In genomic region chr9:115395511-115395910, GRCm38 (mm10) we compare ENCODE assay signal across 19 mouse cellular contexts.
A peak's percentile ranks its signal among the peaks of the same experiment; 100 is the strongest.
DNase-seq lines count a peak whose midpoint lies in the region; ATAC-seq lines count a peak whose summit lies in the region.
"Had no signal": no experiment of that assay in that cellular context is flagged by ENCODE, and none has a peak within 500 bp of the region (broad histone marks: within the 10 kb centered on the region; RNA-seq: fewer than 3 reads in every experiment).

No protein-coding gene starts in this region.

- ATAC-seq in granulocyte monocyte progenitor cell, adult 5-6 weeks (replicated peaks; ENCODE audit: poor library complexity, severe bottlenecking), result peak; percentile 57
- ATAC-seq in megakaryocyte progenitor cell, adult 5-6 weeks (replicated peaks; ENCODE audit: poor library complexity), result peak; percentile 57
- no peak for ATAC-seq in kidney, embryonic 16.5 days (ENCODE audit: low FRiP score, low TSS enrichment)
- no peak for ATAC-seq in hindbrain, embryonic 16.5 days
- no peak for ATAC-seq in forebrain, embryonic 14.5 days
- ATAC-seq: forebrain, embryonic 13.5 days; forebrain, embryonic 16.5 days had no signal

- WGBS in kidney, embryonic 16.5 days, result 93% methylated on average over 8 of the region's 8 CpGs
- 96% methylated on average over 8 of the region's 8 CpGs for WGBS in hindbrain, embryonic 16.5 days
- WGBS in forebrain, embryonic 14.5 days, result 93% methylated on average over 8 of the region's 8 CpGs

- H3K9ac ChIP-seq in kidney, embryonic 16.5 days (replicated peaks; ENCODE audit: low read length), result no peak overlapping the region
- H3K9ac ChIP-seq in hindbrain, embryonic 16.5 days (ENCODE audit: low read depth, low read length), result no peak overlapping the region
- H3K9ac ChIP-seq in forebrain, embryonic 14.5 days (ENCODE audit: low read length), result no peak overlapping the region
- H3K9ac ChIP-seq: embryonic facial prominence, embryonic 12.5 days; forebrain, embryonic 13.5 days had no signal

- H3K27ac ChIP-seq in kidney, embryonic 16.5 days (ENCODE audit: low read length), result no peak overlapping the region
- H3K27ac ChIP-seq in hindbrain, embryonic 16.5 days (ENCODE audit: low read depth, low read length), result no peak overlapping the region
- H3K27ac ChIP-seq in forebrain, embryonic 14.5 days (ENCODE audit: low read depth, low read length), result no peak overlapping the region
- H3K27ac ChIP-seq: embryonic facial prominence, embryonic 10.5 days; embryonic facial prominence, embryonic 12.5 days; forebrain, embryonic 13.5 days had no signal

- peak; percentile 44 for DNase-seq in splenic B cell, adult 2 months (ENCODE audit: low read depth, low spot score)
- no peak for DNase-seq in forebrain, embryonic 14.5 days (ENCODE audit: low spot score)
- DNase-seq: adrenal gland, adult 2 months; adrenal gland, postnatal 10 days; adrenal gland, postnatal 25 days; cerebellum, adult 11 months; cerebellum, adult 18-20 months; cerebellum, adult 8-10 months; cerebellum, adult 9-11 months; cerebellum, postnatal 14 days; cerebellum, postnatal 36 days had no signal

- H3K27me3 ChIP-seq in splenic B cell, adult 2 months (ENCODE audit: control insufficient read depth, insufficient read depth, low read length, poor library complexity, severe bottlenecking), result no peaks in the 10 kb centered on the region
- H3K27me3 ChIP-seq in kidney, embryonic 16.5 days (ENCODE audit: insufficient read depth, low read length), result no peaks in the 10 kb centered on the region
- no peaks in the 10 kb centered on the region for H3K27me3 ChIP-seq in hindbrain, embryonic 16.5 days (replicated peaks; ENCODE audit: control insufficient read depth, insufficient read depth, low read length)
- no peaks in the 10 kb centered on the region for H3K27me3 ChIP-seq in forebrain, embryonic 14.5 days (replicated peaks; ENCODE audit: control insufficient read depth, insufficient read depth, low read length)
- H3K27me3 ChIP-seq: forebrain, embryonic 13.5 days had no signal

- H3K4me3 ChIP-seq in kidney, embryonic 16.5 days (ENCODE audit: low read length), result no peak overlapping the region
- no peak overlapping the region for H3K4me3 ChIP-seq in hindbrain, embryonic 16.5 days (ENCODE audit: low read length)
- no peak overlapping the region for H3K4me3 ChIP-seq in forebrain, embryonic 14.5 days (ENCODE audit: low read depth, low read length)
- H3K4me3 ChIP-seq: embryonic facial prominence, embryonic 10.5 days; embryonic facial prominence, embryonic 12.5 days; forebrain, embryonic 13.5 days had no signal

- peaks cover 32% of the 10 kb centered on the region for H3K4me1 ChIP-seq in kidney, embryonic 16.5 days (ENCODE audit: insufficient read depth, low read length)
- peaks cover 9% of the 10 kb centered on the region for H3K4me1 ChIP-seq in hindbrain, embryonic 16.5 days (ENCODE audit: control insufficient read depth, insufficient read depth, low read depth, low read length)
- peaks cover 11% of the 10 kb centered on the region for H3K4me1 ChIP-seq in forebrain, embryonic 14.5 days (ENCODE audit: control insufficient read depth, insufficient read depth, low read length)

- no peaks in the 10 kb centered on the region for H3K36me3 ChIP-seq in splenic B cell, adult 2 months (ENCODE audit: control insufficient read depth, insufficient read depth, low read length, poor library complexity, severe bottlenecking)
- no peaks in the 10 kb centered on the region for H3K36me3 ChIP-seq in kidney, embryonic 16.5 days (ENCODE audit: insufficient read depth, low read length)
- no peaks in the 10 kb centered on the region for H3K36me3 ChIP-seq in hindbrain, embryonic 16.5 days (ENCODE audit: control insufficient read depth, insufficient read depth, low read length)
- no peaks in the 10 kb centered on the region for H3K36me3 ChIP-seq in forebrain, embryonic 14.5 days (ENCODE audit: control insufficient read depth, insufficient read depth, low read length)
- H3K36me3 ChIP-seq: embryonic facial prominence, embryonic 10.5 days; embryonic facial prominence, embryonic 12.5 days had no signal

- no peak overlapping the region for H3K4me2 ChIP-seq in kidney, embryonic 16.5 days (replicated peaks; ENCODE audit: low read depth, low read length)
- no peak overlapping the region for H3K4me2 ChIP-seq in hindbrain, embryonic 16.5 days (ENCODE audit: low read length)
- H3K4me2 ChIP-seq in forebrain, embryonic 14.5 days (ENCODE audit: low read length), result no peak overlapping the region
- H3K4me2 ChIP-seq: embryonic facial prominence, embryonic 12.5 days; forebrain, embryonic 13.5 days had no signal

- 0 out of 2 replicates have a peak, but pooled peaks cover 4% of the 10 kb centered on the region for H3K9me3 ChIP-seq in kidney, embryonic 16.5 days (ENCODE audit: low read length)
- H3K9me3 ChIP-seq in hindbrain, embryonic 16.5 days (ENCODE audit: control insufficient read depth, low read length), result peaks cover 3% of the 10 kb centered on the region; the same call in 1 of the 2 replicates
- H3K9me3 ChIP-seq in forebrain, embryonic 14.5 days (replicated peaks; ENCODE audit: control insufficient read depth, low read length), result no peaks in the 10 kb centered on the region
- H3K9me3 ChIP-seq: embryonic facial prominence, embryonic 12.5 days had no signal

Comparison
In these comparisons a context has a peak if more than half of its experiments do, and no peak if none do; other contexts are left out.
1. ATAC-seq: peak in granulocyte monocyte progenitor cell, adult 5-6 weeks (single experiment) and megakaryocyte progenitor cell, adult 5-6 weeks (single experiment); none in kidney, embryonic 16.5 days (single experiment), hindbrain, embryonic 16.5 days (single experiment) and forebrain, embryonic 14.5 days (single experiment).